Mouse (Mus musculus): ENCODE data around the gene Uhmk1. TPM values are rescaled to one million over a fixed set of nuclear protein-coding genes. Genes with fewer than 3 reads are reported as not detected.

Gene Uhmk1
- polyA plus RNA-seq, 1 experiment from 2014 or later: 11.9 TPM

DNA sequence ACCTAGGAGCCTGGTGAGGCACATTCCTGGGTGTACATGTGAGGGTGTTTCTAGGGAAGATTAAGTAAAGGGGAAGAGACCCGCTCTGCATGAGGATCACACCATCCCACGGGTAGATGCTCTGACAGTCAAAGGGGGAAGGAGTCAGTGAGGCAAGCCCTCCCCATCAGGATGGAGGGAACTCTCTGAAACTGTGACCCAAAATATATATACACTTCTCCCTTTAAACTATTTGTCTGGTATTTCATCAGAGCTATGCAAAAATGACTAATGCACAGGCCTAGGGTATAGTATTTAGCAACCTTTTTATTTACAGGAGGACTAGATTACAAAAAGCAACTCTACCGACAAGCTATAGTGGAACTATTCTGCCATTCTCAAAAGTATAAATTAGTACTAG lies 50.3 kb downstream of the Uhmk1 start:
- Histone ChIP-seq H3K4me2 (ENCODE audit: low read length) (no peak overlapping the region), H3K36me3 (ENCODE audit: control insufficient read depth, insufficient read depth, low read length) (peaks cover 32% of the 10 kb centered on the region), H3K27ac (ENCODE audit: low read depth) (no peak overlapping the region), H3K4me1 (replicated peaks; ENCODE audit: control insufficient read depth, insufficient read depth, low read length) (no peaks in the 10 kb centered on the region), H3K4me3 (ENCODE audit: low read depth, low read length) (no peak overlapping the region), H3K27me3 (replicated peaks; ENCODE audit: control insufficient read depth, insufficient read depth, low read length) (no peaks in the 10 kb centered on the region), H3K9ac (ENCODE audit: low read length) (no peak overlapping the region), H3K9me3 (ENCODE audit: control insufficient read depth, low read length) (no peaks in the 10 kb centered on the region)
- ATAC-seq (replicated peaks; ENCODE audit: low FRiP score, low TSS enrichment, low read depth) (no peak), DNase-seq (ENCODE audit: low spot score) (no peak)
- 93% methylated on average over 3 of the region's 3 CpGs for WGBS

GRCm38 (mm10) chr1:170164053-170164614 lies 51.1 kb downstream of the Uhmk1 start:
- Histone ChIP-seq H3K36me3 (ENCODE audit: control insufficient read depth, insufficient read depth, low read length) (peaks cover 32% of the 10 kb centered on the region), H3K4me1 (replicated peaks; ENCODE audit: control insufficient read depth, insufficient read depth, low read length) (no peaks in the 10 kb centered on the region), H3K27ac (ENCODE audit: low read depth) (no peak overlapping the region), H3K27me3 (replicated peaks; ENCODE audit: control insufficient read depth, insufficient read depth, low read length) (no peaks in the 10 kb centered on the region), H3K4me2 (ENCODE audit: low read length) (no peak overlapping the region), H3K9ac (ENCODE audit: low read length) (no peak overlapping the region), H3K4me3 (ENCODE audit: low read depth, low read length) (no peak overlapping the region), H3K9me3 (ENCODE audit: control insufficient read depth, low read length) (no peaks in the 10 kb centered on the region)
- DNase-seq (ENCODE audit: low spot score) (no peak), ATAC-seq (replicated peaks; ENCODE audit: low FRiP score, low TSS enrichment, low read depth) (no peak)
- whole genome bisulfite sequencing: 79% methylated on average over 2 of the region's 2 CpGs

GRCm38 (mm10) chr1:170163398-170163943 lies 51.7 kb downstream of the Uhmk1 start:
- H3K9me3 ChIP-seq (ENCODE audit: control insufficient read depth, low read length): no peaks in the 10 kb centered on the region
- ATAC-seq (replicated peaks; ENCODE audit: low FRiP score, low TSS enrichment, low read depth) (no peak), DNase-seq (ENCODE audit: low spot score) (no peak)
- peaks cover 35% of the 10 kb centered on the region for H3K36me3 ChIP-seq (ENCODE audit: control insufficient read depth, insufficient read depth, low read length)
- H3K4me1 ChIP-seq (replicated peaks; ENCODE audit: control insufficient read depth, insufficient read depth, low read length): no peaks in the 10 kb centered on the region
- H3K4me3 ChIP-seq (ENCODE audit: low read depth, low read length): no peak overlapping the region
- H3K27me3 ChIP-seq (replicated peaks; ENCODE audit: control insufficient read depth, insufficient read depth, low read length): no peaks in the 10 kb centered on the region
- H3K9ac ChIP-seq (ENCODE audit: low read length): no peak overlapping the region
- WGBS: 86% methylated on average over 3 of the region's 3 CpGs
- no peak overlapping the region for H3K4me2 ChIP-seq (ENCODE audit: low read length)
- no peak overlapping the region for H3K27ac ChIP-seq (ENCODE audit: low read depth)

GRCm38 (mm10) chr1:170161852-170162251 lies 53.3 kb downstream of the Uhmk1 start:
- no peak overlapping the region for H3K27ac ChIP-seq (ENCODE audit: low read depth)
- H3K36me3 ChIP-seq (ENCODE audit: control insufficient read depth, insufficient read depth, low read length): peaks cover 44% of the 10 kb centered on the region
- no peak for ATAC-seq (replicated peaks; ENCODE audit: low FRiP score, low TSS enrichment, low read depth)
- H3K4me1 ChIP-seq (replicated peaks; ENCODE audit: control insufficient read depth, insufficient read depth, low read length): no peaks in the 10 kb centered on the region
- no peaks in the 10 kb centered on the region for H3K27me3 ChIP-seq (replicated peaks; ENCODE audit: control insufficient read depth, insufficient read depth, low read length)
- no peak for DNase-seq (ENCODE audit: low spot score)
- no peak overlapping the region for H3K4me2 ChIP-seq (ENCODE audit: low read length)
- no peak overlapping the region for H3K9ac ChIP-seq (ENCODE audit: low read length)
- H3K9me3 ChIP-seq (ENCODE audit: control insufficient read depth, low read length): no peaks in the 10 kb centered on the region
- WGBS: 83% methylated on average over 6 of the region's 6 CpGs
- H3K4me3 ChIP-seq (ENCODE audit: low read depth, low read length): no peak overlapping the region

- no peaks in the 10 kb centered on the region for H3K27me3 ChIP-seq (replicated peaks; ENCODE audit: control insufficient read depth, insufficient read depth, low read length)
These were observed 54.7 kb downstream of the Uhmk1 start for GRCm38 (mm10) chr1:170160397-170160938.

DNA sequence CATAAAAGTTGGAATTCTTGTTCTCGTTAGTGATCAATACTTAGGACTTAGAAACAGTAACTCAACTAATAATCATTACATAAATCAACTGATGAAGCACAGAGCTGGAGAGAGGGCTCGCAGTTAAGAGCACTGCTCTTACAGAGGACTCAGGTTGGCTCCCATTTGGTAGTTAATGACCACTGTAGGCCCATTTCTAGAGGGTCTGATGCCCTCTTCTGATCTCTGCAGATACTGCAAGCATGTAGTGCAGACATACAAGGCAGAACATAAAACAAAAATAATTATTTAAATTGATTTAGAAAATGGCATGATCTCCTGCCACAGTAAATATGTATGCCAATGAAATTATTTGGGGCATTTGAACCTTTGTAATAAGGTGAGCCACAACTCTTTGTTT lies 55.5 kb downstream of the Uhmk1 start:
- H3K9ac ChIP-seq (ENCODE audit: low read length): no peak overlapping the region
- 87% methylated on average over 2 of the region's 2 CpGs for WGBS
- H3K27ac ChIP-seq (ENCODE audit: low read depth): no peak overlapping the region
- no peaks in the 10 kb centered on the region for H3K27me3 ChIP-seq (replicated peaks; ENCODE audit: control insufficient read depth, insufficient read depth, low read length)
- peaks cover 25% of the 10 kb centered on the region for H3K36me3 ChIP-seq (ENCODE audit: control insufficient read depth, insufficient read depth, low read length)
- no peaks in the 10 kb centered on the region for H3K4me1 ChIP-seq (replicated peaks; ENCODE audit: control insufficient read depth, insufficient read depth, low read length)
- H3K4me2 ChIP-seq (ENCODE audit: low read length): no peak overlapping the region
- no peak overlapping the region for H3K4me3 ChIP-seq (ENCODE audit: low read depth, low read length)
- ATAC-seq (replicated peaks; ENCODE audit: low FRiP score, low TSS enrichment, low read depth) (no peak), DNase-seq (ENCODE audit: low spot score) (no peak)
- no peaks in the 10 kb centered on the region for H3K9me3 ChIP-seq (ENCODE audit: control insufficient read depth, low read length)

More at GRCm38 (mm10) chr1:170160397-170160938, 54.7 kb downstream of the Uhmk1 start:
- ATAC-seq (replicated peaks; ENCODE audit: low FRiP score, low TSS enrichment, low read depth): no peak
- Histone ChIP-seq H3K27ac (ENCODE audit: low read depth) (no peak overlapping the region), H3K4me1 (replicated peaks; ENCODE audit: control insufficient read depth, insufficient read depth, low read length) (no peaks in the 10 kb centered on the region), H3K4me2 (ENCODE audit: low read length) (no peak overlapping the region), H3K4me3 (ENCODE audit: low read depth, low read length) (no peak overlapping the region), H3K36me3 (ENCODE audit: control insufficient read depth, insufficient read depth, low read length) (peaks cover 32% of the 10 kb centered on the region), H3K9me3 (ENCODE audit: control insufficient read depth, low read length) (no peaks in the 10 kb centered on the region), H3K9ac (ENCODE audit: low read length) (no peak overlapping the region)
- DNase-seq (ENCODE audit: low spot score): no peak
- WGBS: 75% methylated on average over 3 of the region's 3 CpGs

DNA sequence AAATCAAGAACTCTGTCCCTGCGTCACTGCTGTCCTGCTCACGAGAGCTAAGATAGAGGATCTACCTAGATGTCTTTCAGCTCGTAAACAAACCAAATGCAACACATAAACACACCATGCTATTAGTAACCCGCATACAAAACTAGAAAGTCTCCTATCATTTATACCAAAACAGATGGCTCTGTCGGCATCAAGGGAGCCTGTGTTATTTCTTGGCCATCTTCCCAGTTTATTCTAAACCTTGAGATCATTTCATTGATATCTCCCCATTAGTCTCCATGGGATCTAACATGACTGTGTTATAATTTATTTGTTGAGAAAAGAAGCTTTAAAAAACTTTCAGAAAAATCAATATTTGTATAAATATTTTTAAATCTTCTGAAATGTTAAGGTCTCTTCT lies 59.4 kb downstream of the Uhmk1 start:
- H3K27me3 ChIP-seq (replicated peaks; ENCODE audit: control insufficient read depth, insufficient read depth, low read length): no peaks in the 10 kb centered on the region
- H3K27ac ChIP-seq (ENCODE audit: low read depth): no peak overlapping the region
- H3K4me1 ChIP-seq (replicated peaks; ENCODE audit: control insufficient read depth, insufficient read depth, low read length): no peaks in the 10 kb centered on the region
- no peak overlapping the region for H3K4me3 ChIP-seq (ENCODE audit: low read depth, low read length)
- no peak overlapping the region for H3K4me2 ChIP-seq (ENCODE audit: low read length)
- H3K9ac ChIP-seq (ENCODE audit: low read length): no peak overlapping the region
- peaks cover 22% of the 10 kb centered on the region for H3K36me3 ChIP-seq (ENCODE audit: control insufficient read depth, insufficient read depth, low read length)
- 51% methylated on average over 5 of the region's 5 CpGs for WGBS
- no peaks in the 10 kb centered on the region for H3K9me3 ChIP-seq (ENCODE audit: control insufficient read depth, low read length)
- no peak for ATAC-seq (replicated peaks; ENCODE audit: low FRiP score, low TSS enrichment, low read depth)
- DNase-seq (ENCODE audit: low spot score): no peak

GRCm38 (mm10) chr1:170155298-170155697 lies 59.9 kb downstream of the Uhmk1 start:
- H3K4me2 ChIP-seq (ENCODE audit: low read length): no peak overlapping the region
- no peak for DNase-seq (ENCODE audit: low spot score)
- H3K36me3 ChIP-seq (ENCODE audit: control insufficient read depth, insufficient read depth, low read length): peaks cover 23% of the 10 kb centered on the region
- ATAC-seq (replicated peaks; ENCODE audit: low FRiP score, low TSS enrichment, low read depth): no peak
- no peak overlapping the region for H3K27ac ChIP-seq (ENCODE audit: low read depth)
- no peaks in the 10 kb centered on the region for H3K9me3 ChIP-seq (ENCODE audit: control insufficient read depth, low read length)
- 65% methylated on average over 2 of the region's 2 CpGs for WGBS
- no peak overlapping the region for H3K9ac ChIP-seq (ENCODE audit: low read length)
- H3K4me1 ChIP-seq (replicated peaks; ENCODE audit: control insufficient read depth, insufficient read depth, low read length): no peaks in the 10 kb centered on the region
- no peaks in the 10 kb centered on the region for H3K27me3 ChIP-seq (replicated peaks; ENCODE audit: control insufficient read depth, insufficient read depth, low read length)
- H3K4me3 ChIP-seq (ENCODE audit: low read depth, low read length): no peak overlapping the region

GRCm38 (mm10) chr1:170153986-170154385 lies 61.2 kb downstream of the Uhmk1 start:
- H3K9ac ChIP-seq (ENCODE audit: low read length): no peak overlapping the region
- no peaks in the 10 kb centered on the region for H3K4me1 ChIP-seq (replicated peaks; ENCODE audit: control insufficient read depth, insufficient read depth, low read length)
- no peak overlapping the region for H3K4me2 ChIP-seq (ENCODE audit: low read length)
- H3K4me3 ChIP-seq (ENCODE audit: low read depth, low read length): no peak overlapping the region
- H3K9me3 ChIP-seq (ENCODE audit: control insufficient read depth, low read length): no peaks in the 10 kb centered on the region
- H3K27me3 ChIP-seq (replicated peaks; ENCODE audit: control insufficient read depth, insufficient read depth, low read length): no peaks in the 10 kb centered on the region
- 91% methylated on average over 8 of the region's 8 CpGs for WGBS
- H3K36me3 ChIP-seq (ENCODE audit: control insufficient read depth, insufficient read depth, low read length): peaks cover 36% of the 10 kb centered on the region
- no peak overlapping the region for H3K27ac ChIP-seq (ENCODE audit: low read depth)
- no peak for DNase-seq (ENCODE audit: low spot score)
- ATAC-seq (replicated peaks; ENCODE audit: low FRiP score, low TSS enrichment, low read depth): no peak
